Mouse (Mus musculus) bone marrow, adult 2 months (tissue): Measurements from ENCODE around the gene Gm7271.

Source experiments
- CTCF ChIP-seq: fragments of 200-500 bp; IDR thresholded peaks from 2 replicates; pipeline ENCODE4 v1.5.1; 2011; ENCODE audit warnings: low read length, control low read depth; ENCODE audit not compliant: control insufficient read depth, insufficient read depth
- POLR2A ChIP-seq: fragments of 200-500 bp; IDR thresholded peaks from 2 replicates; pipeline ENCODE4 v1.6.1; 2011; ENCODE audit warnings: low read depth, mild to moderate bottlenecking, control low read depth, low read length, borderline replicate concordance; ENCODE audit not compliant: control insufficient read depth

- no peak for TF ChIP-seq POLR2A
- TF ChIP-seq CTCF: no peak
Measured at GRCm38 (mm10) chr5:76477764-76478163, 6.1 kb upstream of the Gm7271 start.
